Mouse (Mus musculus): ENCODE measurements around the gene Ddx11. TPM values are rescaled to one million over a fixed set of nuclear protein-coding genes. Genes with fewer than 3 reads are reported as not detected.

The Ddx11 gene
- total RNA-seq, 2 experiments from 2014 or later, result 2.8 to 3.0 TPM

Other genes with a start within 250 kb of the Ddx11 start
- gene Ralbp1, start 237.7 kb upstream of the Ddx11 start, total RNA-seq (2021), result 10 to 100 TPM; 43.4 to 47.2 TPM
- gene Twsg1, start 172.3 kb upstream of the Ddx11 start, total RNA-seq (2021), result 10 to 100 TPM; 21.9 to 25.6 TPM
- 100 to 1,000 TPM; 107 to 113 TPM for gene Ankrd12, start 46.4 kb upstream of the Ddx11 start, total RNA-seq (2021)
- 100 to 1,000 TPM; 245 to 262 TPM for gene Ndufv2, start 22.0 kb upstream of the Ddx11 start, total RNA-seq (2021)
- 10 to 100 TPM; 43.5 to 43.9 TPM for gene Washc1, start 12.0 kb upstream of the Ddx11 start, total RNA-seq (2021)